Mouse (Mus musculus) spleen, postnatal 36 days (tissue): ENCODE results near the gene Hoxa7.

Experiments
- DNase-seq, 2 experiments: peaks; one replicate each; pipeline ENCODE4 v3.0.0; 2022; ENCODE audit warnings: low spot score in 2 of 2, mixed read lengths in 1 of 2

Gene Hoxa7

GRCm38 (mm10) chr6:52177061-52177735 is 44.5 kb downstream of the Hoxa7 start, which contains the start of gene 5730596B20Rik:
5730596B20Rik (plus strand) TSS chr6:52177498.
- DNase-seq, result no peak

GRCm38 (mm10) chr6:52176391-52176790 is 45.3 kb downstream of the Hoxa7 start:
- DNase-seq, result no peak

- DNase-seq, result no peak
Observed at GRCm38 (mm10) chr6:52175864-52176263, 45.8 kb downstream of the Hoxa7 start.

GRCm38 (mm10) chr6:52174968-52175751 is 46.5 kb downstream of the Hoxa7 start:
- DNase-seq, result no peak

- DNase-seq, result no peak
Observed at GRCm38 (mm10) chr6:52173648-52174047, 48.0 kb downstream of the Hoxa7 start.

GRCm38 (mm10) chr6:52172501-52172900 is 49.2 kb downstream of the Hoxa7 start:
- peak in 1 of 2 experiments; percentile 19 for DNase-seq

- DNase-seq, result no peak
Observed at GRCm38 (mm10) chr6:52171938-52172337, 49.7 kb downstream of the Hoxa7 start.

- no peak for DNase-seq
Observed at GRCm38 (mm10) chr6:52171331-52171730, 50.3 kb downstream of the Hoxa7 start.

- DNase-seq, result no peak
Observed at GRCm38 (mm10) chr6:52170898-52171223, 50.8 kb downstream of the Hoxa7 start.

GRCm38 (mm10) chr6:52170166-52170897 is 51.3 kb downstream of the Hoxa7 start:
- no peak for DNase-seq

- DNase-seq, result no peak
Observed at GRCm38 (mm10) chr6:52169499-52170165, 52.0 kb downstream of the Hoxa7 start.

- DNase-seq, result no peak
Observed at GRCm38 (mm10) chr6:52168191-52169055, 53.2 kb downstream of the Hoxa7 start.

- no peak for DNase-seq
Observed at GRCm38 (mm10) chr6:52167736-52168161, 53.9 kb downstream of the Hoxa7 start.

- no peak for DNase-seq
Observed at GRCm38 (mm10) chr6:52167176-52167575, 54.5 kb downstream of the Hoxa7 start.

- DNase-seq, result no peak
Observed at GRCm38 (mm10) chr6:52166431-52167077, 55.1 kb downstream of the Hoxa7 start.

- no peak for DNase-seq
Observed at GRCm38 (mm10) chr6:52165441-52166370, 55.9 kb downstream of the Hoxa7 start.

GRCm38 (mm10) chr6:52164626-52165440 is 56.8 kb downstream of the Hoxa7 start, which contains the start of gene Hoxa2:
Hoxa2 (minus strand) TSS chr6:52164831.
- no peak for DNase-seq
